Mouse (Mus musculus) mouse trophoblast stem cell (cell line): Measurements from ENCODE around the gene Btbd2.
"Not testable (repeated sequence)": the region's sequence is repeated elsewhere in the genome, so short reads cannot be mapped to it uniquely, and the experiment has no call there.

Source experiments
- in situ Hi-C, 2 experiments: fragments of 300-500 bp; cut with MseI, MboI; formaldehyde crosslinking; loops; 2 replicates in 1 of 2; 3 replicates in 1 of 2; pipeline ENCODE4 v1.15.1; 2025

Btbd2 gene

DNA sequence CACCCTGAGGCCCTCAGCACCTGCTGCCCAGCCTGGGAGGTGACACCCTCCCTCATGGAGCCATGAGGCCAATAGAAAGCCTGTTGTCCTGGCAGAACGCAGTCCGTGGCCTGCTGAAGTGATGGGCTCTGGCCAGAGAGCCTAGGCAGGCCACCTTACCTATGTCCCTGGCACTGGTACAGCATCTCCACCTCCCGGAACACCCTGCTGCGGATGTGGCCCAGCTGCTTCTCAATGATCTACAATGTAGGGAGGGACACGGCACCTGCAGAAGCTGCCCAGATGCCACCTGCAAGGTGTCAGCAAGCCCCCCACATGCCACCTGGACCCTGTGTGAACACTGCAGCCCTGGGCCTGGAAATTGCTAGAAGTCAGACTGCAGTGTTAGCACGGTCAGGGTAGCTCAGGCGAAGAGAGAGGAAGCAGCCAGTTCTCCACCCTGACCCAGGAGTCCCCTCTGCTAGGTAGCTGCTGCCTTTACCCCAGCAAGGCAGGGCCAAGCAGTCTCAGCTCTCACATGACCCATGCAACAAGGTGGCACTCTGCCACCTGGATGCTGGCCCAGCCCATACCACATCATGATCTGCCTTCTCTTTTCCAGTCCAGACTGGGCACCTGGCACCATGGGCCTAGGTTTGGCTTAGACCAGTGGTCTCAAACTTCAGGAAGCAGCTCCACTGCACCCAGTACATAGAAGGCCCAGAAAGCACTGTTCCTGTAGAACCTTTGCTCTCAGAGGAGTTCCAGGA lies 13.0 kb upstream of the Btbd2 start:
- in situ Hi-C loops = no loop called here

GRCm38 (mm10) chr10:80669018-80669417 lies 12.1 kb upstream of the Btbd2 start:
- in situ Hi-C loops = no loop called here

DNA sequence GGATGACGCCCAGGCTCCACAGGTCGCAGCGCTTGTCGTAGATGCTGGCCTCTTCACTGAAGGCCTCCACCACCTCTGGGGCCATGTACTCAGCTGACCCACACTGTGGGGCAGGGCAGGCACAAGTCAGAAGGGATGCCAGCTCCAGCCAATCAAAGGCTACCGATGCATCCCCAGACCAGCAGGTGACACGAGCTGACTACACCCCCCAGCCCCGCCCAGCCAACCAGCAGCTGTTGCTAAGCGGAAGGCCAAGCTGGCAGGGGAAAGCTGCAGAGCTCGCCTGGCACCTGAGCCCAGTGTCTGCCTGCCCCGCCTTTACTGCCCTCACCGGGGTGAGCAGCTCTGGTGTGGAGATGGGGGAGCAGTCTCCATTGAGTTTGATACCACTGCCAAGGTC lies 11.7 kb upstream of the Btbd2 start:
- in situ Hi-C loops = no loop called here

GRCm38 (mm10) chr10:80666837-80667412 lies 10.1 kb upstream of the Btbd2 start:
- in situ Hi-C loops = no loop called here

GRCm38 (mm10) chr10:80665981-80666733 lies 9.3 kb upstream of the Btbd2 start:
- in situ Hi-C loops = no loop called here

DNA sequence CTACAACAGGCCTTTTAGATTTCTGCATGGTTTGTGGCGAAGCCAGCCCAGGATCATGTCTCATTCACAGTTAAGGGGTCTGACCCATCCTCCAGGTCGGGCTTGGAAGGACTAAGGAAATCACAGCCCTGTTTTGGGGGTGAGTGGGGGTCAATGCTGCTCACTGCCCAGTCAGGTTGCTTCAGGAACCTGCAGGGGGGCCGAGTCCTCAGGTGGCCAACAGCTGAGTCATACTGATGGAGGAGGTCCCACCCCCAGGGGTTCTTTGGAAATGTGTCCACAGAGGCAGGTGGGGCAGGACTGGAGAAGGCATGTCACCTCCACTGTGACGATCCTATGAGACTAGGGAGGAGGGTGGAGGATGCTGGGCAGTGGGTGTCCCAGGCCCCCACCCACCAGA lies 8.6 kb upstream of the Btbd2 start:
- in situ Hi-C loops = no loop called here

DNA sequence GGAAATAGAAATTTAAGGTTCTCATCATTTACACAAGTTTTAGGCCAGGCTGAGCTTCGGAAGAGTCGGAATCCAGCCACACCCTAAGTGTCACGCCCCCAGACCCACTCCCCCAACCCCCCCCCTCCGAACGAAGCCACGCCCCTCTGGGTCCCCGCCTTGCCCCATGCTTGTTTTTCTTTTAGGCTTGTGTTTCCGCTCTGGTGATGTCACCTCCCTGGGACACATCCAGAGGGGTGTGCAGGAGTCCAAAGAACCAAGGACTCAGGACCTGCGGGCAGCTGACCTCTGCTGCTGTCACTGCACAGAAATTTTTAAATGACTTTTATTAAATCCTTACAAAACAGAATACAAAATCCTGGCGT lies 8.1 kb upstream of the Btbd2 start:
- in situ Hi-C loops = no loop called here

GRCm38 (mm10) chr10:80664197-80665015 lies 7.5 kb upstream of the Btbd2 start:
- in situ Hi-C loops = no loop called here

DNA sequence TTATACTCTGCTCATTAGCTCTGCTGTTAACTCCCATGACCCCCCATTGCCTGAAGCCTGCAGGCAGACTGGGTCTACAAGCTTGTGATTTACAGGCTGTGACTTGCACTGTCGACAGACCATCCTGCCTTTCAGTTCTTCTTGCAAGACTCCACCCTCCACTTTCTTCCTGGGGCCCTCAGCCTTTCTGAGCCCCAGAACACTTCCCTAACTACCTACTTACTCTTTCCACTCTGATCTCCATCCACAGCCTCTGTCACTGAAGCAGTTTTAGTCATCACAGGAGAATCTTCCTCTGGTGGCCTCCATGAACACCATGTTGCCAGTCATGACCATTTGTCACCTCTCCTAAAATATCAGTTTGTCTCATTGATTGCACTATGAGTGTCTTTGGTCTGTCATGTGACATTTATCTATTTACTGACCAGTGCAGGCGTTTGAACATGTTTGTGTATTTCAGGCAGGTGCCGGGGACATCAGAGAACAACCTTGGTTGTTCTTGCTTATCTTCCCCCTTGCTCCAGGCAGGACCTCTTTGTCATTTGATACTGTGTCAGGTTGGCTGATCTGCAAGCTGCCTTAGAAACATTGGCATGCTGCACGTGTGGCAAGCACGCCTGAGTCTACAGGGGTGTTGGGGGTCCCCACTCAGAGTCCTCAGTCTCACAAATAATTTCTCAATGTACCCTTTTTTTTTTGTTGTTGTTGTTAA lies 6.8 kb upstream of the Btbd2 start:
- in situ Hi-C loops = no loop called here

DNA sequence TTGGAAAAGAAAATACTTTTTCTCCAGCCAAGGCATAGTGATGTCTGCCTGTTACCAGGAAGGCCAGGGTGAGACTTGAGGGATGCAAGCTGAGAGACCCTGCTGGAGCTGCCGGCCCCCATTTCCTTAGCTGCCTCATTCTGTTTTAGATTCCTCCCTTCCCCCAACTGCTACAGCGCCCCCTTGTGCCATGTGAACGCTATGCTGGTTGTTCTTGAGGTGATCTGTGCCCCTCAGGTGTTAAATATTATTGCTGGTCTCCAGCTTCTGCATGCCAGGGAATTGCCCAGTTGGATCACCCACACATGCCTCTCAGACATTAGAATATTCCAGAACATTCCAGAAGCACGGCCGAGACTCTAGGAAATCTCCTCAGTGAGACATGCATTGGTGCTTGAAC lies 4.3 kb upstream of the Btbd2 start:
- in situ Hi-C loops = no loop called here

DNA sequence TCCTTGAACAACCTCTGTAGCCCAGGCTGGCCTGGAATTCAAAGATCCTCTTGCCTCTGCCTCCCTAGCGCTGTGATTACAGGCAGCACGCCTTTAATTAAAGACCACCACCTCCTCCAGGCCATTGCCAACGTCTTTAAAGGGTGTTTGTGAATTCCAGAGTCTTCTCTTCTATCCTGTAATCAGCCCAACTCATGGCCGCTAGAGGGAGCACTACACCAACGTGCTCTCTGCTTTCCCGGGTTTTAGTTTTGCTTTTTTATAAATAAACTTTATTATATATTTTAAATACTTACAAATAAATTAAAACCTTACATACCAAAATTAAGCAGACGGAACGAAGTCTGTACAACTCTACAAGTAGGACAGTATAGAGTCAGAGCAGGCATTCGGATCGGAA lies 2.3 kb upstream of the Btbd2 start:
- in situ Hi-C loops = no loop called here

DNA sequence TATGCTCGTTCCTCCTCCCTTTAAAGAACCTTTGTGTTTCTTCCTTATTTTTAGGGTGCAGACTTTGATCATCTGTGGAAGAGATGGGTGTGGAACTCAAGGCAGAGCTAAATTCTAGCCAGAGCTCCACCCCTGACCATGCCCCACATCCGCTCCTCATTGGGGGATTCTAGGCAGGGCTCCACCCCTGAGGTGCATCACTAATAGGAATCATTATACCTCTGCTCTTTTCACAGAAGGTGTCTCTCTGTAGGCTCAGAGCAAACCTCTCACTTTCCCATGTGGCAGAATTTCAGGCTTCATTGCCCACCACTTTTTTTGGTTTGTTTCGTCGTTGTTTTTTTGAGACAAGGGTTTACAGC lies 2.0 kb upstream of the Btbd2 start:
- in situ Hi-C loops = no loop called here

DNA sequence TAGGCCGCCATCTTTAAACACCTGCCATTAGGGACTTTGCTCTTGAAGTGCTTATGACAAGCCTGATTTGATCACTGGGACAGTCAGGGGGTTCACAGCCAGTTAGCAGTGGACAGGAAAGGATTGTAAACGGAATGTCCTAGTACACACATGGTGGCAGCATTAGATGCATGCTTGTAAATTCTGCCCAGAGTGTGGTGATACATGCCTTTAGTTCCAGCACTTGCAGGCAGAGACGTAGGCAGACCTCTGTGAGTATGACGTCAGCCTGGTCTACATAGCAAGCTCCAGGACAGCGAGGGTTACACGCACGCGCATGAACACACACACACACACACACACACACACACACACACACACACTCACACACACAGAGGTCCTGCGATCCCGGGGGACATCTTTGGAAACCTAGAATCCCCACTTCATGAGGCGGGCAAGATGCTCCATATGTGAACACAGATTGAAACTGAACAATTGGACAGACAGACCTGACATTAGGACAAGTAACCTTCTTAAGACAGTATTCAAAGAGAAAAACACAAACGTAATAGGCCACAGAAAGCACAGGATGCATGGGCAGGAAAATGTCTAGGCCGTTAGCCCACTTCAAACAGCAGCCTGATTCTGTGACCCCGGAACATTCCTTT lies 1.4 kb upstream of the Btbd2 start:
- in situ Hi-C loops = no loop called here

- in situ Hi-C loops = no loop called here
These were observed 575 bp downstream of the Btbd2 start for GRCm38 (mm10) chr10:80656130-80656862.

GRCm38 (mm10) chr10:80655406-80656129 lies 1.3 kb downstream of the Btbd2 start:
- in situ Hi-C loops = no loop called here

DNA sequence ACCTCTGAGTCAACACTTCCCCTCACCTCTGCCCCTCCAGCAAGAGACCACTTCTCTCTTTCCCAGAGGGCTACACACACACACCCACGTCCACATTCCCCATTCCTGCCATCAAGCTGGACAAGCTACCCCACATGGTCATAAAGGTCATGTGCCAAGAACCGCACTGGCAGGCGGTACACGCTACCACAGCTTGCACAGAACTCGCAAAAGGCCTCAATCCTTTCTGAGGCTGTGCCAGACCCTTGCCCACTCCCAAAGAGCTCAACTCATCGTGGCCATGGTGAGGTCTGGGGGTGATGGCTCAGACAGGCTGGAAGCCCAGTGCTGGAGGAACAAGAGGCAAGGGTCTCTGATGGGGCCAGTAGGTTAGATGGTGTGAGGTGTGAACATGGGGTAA lies 2.0 kb downstream of the Btbd2 start:
- in situ Hi-C loops = no loop called here

DNA sequence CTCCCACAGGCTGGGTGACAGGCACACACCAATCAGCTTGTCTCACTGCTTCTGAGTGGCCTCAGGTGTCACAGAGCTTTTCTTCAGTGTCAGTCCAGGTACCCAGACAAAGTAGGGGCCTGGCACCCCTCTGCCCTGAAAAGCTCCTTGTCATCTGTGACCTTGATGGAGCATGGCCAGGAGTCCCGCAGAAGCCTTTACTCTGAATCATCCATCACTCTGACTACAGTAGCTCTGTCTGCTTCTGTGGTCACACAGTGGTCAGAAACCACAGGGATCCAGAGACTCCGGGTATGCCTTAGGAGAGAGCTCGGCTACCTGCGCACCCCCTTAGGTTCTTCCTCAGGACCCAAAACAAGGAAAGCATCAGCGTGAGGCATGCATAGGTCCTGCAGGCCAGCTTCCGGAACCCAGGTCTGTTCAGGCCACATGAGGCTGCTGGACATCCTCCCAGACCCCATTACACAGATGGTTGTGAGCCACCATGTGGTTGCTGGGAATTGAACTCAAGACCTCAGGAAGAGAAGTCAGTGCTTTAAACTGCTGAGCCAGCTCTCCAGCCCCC lies 3.6 kb downstream of the Btbd2 start:
- in situ Hi-C loops = no loop called here

- in situ Hi-C loops = no loop called here
These were observed 6.5 kb downstream of the Btbd2 start for GRCm38 (mm10) chr10:80650392-80650791.

- in situ Hi-C loops = not testable (repeated sequence)
These were observed 7.0 kb downstream of the Btbd2 start for GRCm38 (mm10) chr10:80649910-80650309.
